Mouse (Mus musculus) liver, embryonic 12.5 days (tissue): ENCODE measurements around the gene Sestd1. TPM values are rescaled to one million over a fixed set of nuclear protein-coding genes. Genes with fewer than 3 reads are reported as not detected.

ENCODE experiments used
- ATAC-seq: fragments of 200-750 bp; cut with Nextera tagmentation; 2 replicates; pipeline ENCODE4 v1.8.0; 2017; ENCODE audit warnings: moderate number of reproducible peaks, mild to moderate bottlenecking, moderate library complexity
- H3K27ac ChIP-seq: fragments of 300-500 bp; sonication (generic); 2 replicates; pipeline ENCODE4 v1.5.1; 2016; ENCODE audit warnings: mild to moderate bottlenecking
- H3K27me3 ChIP-seq: fragments of 300-500 bp; sonication (generic); replicated peaks from 2 replicates; pipeline ENCODE4 v1.6.1; 2016; ENCODE audit warnings: mild to moderate bottlenecking, moderate library complexity
- H3K36me3 ChIP-seq: fragments of 300-500 bp; sonication (generic); 2 replicates; pipeline ENCODE4 v1.6.1; 2016; ENCODE audit warnings: mild to moderate bottlenecking, moderate library complexity
- H3K4me1 ChIP-seq: fragments of 300-500 bp; sonication (generic); 2 replicates; pipeline ENCODE4 v1.6.1; 2016
- H3K4me2 ChIP-seq: fragments of 300-500 bp; sonication (generic); 2 replicates; pipeline ENCODE4 v1.6.1; 2016; ENCODE audit warnings: mild to moderate bottlenecking, moderate library complexity
- H3K4me3 ChIP-seq: fragments of 300-500 bp; sonication (generic); 2 replicates; pipeline ENCODE4 v1.5.1; 2016; ENCODE audit warnings: mild to moderate bottlenecking, moderate library complexity
- H3K9ac ChIP-seq: fragments of 300-500 bp; sonication (generic); 2 replicates; pipeline ENCODE4 v1.6.1; 2016; ENCODE audit warnings: mild to moderate bottlenecking, moderate library complexity
- H3K9me3 ChIP-seq: fragments of 300-500 bp; sonication (generic); replicated peaks from 2 replicates; pipeline ENCODE4 v1.6.1; 2016; ENCODE audit warnings: mild to moderate bottlenecking, moderate library complexity
- WGBS: fragments of 180-500 bp; shearing (Covaris S2); methylation state at CpG from one replicate; pipeline ENCODE4 v1.1.7; 2016; ENCODE audit not compliant: insufficient replicate concordance; 5-methylcytosine and 5-hydroxymethylcytosine counted together
- polyA plus RNA-seq: library from polyadenylated mRNA; unstranded; fragments of >200 nt; fragmentation: Nextera tagmentation; extraction: Ambion mirVana; gene quantifications from 2 replicates; pipeline ENCODE4 v1.2.1, GENCODE M21; 2016

Sestd1 gene
- polyA plus RNA-seq, 1 experiment from 2014 or later: 2.3 TPM

- H3K9me3 ChIP-seq: no peaks in the 10 kb centered on the region
- no peak overlapping the region for H3K4me2 ChIP-seq
- ATAC-seq: no peak
- H3K27me3 ChIP-seq: no peaks in the 10 kb centered on the region
- 69% methylated on average over 6 of the region's 6 CpGs for WGBS
- no peak overlapping the region for H3K27ac ChIP-seq
- no peaks in the 10 kb centered on the region; the same call in 1 of the 2 replicates for H3K4me1 ChIP-seq
- no peak overlapping the region for H3K9ac ChIP-seq
- no peaks in the 10 kb centered on the region for H3K36me3 ChIP-seq
- H3K4me3 ChIP-seq: no peak overlapping the region
These were observed 136.9 kb downstream of the Sestd1 start for GRCm38 (mm10) chr2:77143536-77143935.

- H3K36me3 ChIP-seq: no peaks in the 10 kb centered on the region
- no peak overlapping the region for H3K4me2 ChIP-seq
- no peaks in the 10 kb centered on the region for H3K27me3 ChIP-seq
- no peak overlapping the region for H3K27ac ChIP-seq
- H3K4me3 ChIP-seq: no peak overlapping the region
- no peak overlapping the region for H3K9ac ChIP-seq
- no peak for ATAC-seq
- H3K9me3 ChIP-seq: no peaks in the 10 kb centered on the region
- no peaks in the 10 kb centered on the region; the same call in 1 of the 2 replicates for H3K4me1 ChIP-seq
- 47% methylated on average over 6 of the region's 6 CpGs for WGBS
These were observed 141.5 kb downstream of the Sestd1 start for GRCm38 (mm10) chr2:77138879-77139278.

GRCm38 (mm10) chr2:77134906-77135305 lies 145.5 kb downstream of the Sestd1 start:
- WGBS: 32% methylated on average over 1 of the region's 1 CpGs

GRCm38 (mm10) chr2:77133407-77133806 lies 147.0 kb downstream of the Sestd1 start:
- no peak overlapping the region for H3K4me3 ChIP-seq
- WGBS: 86% methylated on average over 1 of the region's 1 CpGs
- no peak for ATAC-seq
- H3K27me3 ChIP-seq: no peaks in the 10 kb centered on the region
- no peak overlapping the region for H3K9ac ChIP-seq
- H3K9me3 ChIP-seq: no peaks in the 10 kb centered on the region
- H3K4me1 ChIP-seq: no peaks in the 10 kb centered on the region
- no peaks in the 10 kb centered on the region for H3K36me3 ChIP-seq
- H3K27ac ChIP-seq: no peak overlapping the region
- no peak overlapping the region for H3K4me2 ChIP-seq

More at GRCm38 (mm10) chr2:77134906-77135305, 145.5 kb downstream of the Sestd1 start:
- no peak overlapping the region for H3K9ac ChIP-seq
- H3K4me2 ChIP-seq: no peak overlapping the region
- H3K9me3 ChIP-seq: no peaks in the 10 kb centered on the region
- H3K4me1 ChIP-seq: no peaks in the 10 kb centered on the region; the same call in 1 of the 2 replicates
- no peak overlapping the region for H3K27ac ChIP-seq
- no peak overlapping the region for H3K4me3 ChIP-seq
- H3K27me3 ChIP-seq: no peaks in the 10 kb centered on the region
- no peaks in the 10 kb centered on the region for H3K36me3 ChIP-seq
- ATAC-seq: no peak

Other genes with a start within 250 kb of the Sestd1 start
- 1.9 and 2.9 TPM in 2 replicates for gene Ccdc141, start 110.0 kb downstream of the Sestd1 start, polyA plus RNA-seq